In genomic region chr9:114688953-114689407, GRCm38 (mm10) we compare ENCODE assay signal across 8 mouse cellular contexts. TPM values are rescaled to one million over a fixed set of nuclear protein-coding genes. Genes with fewer than 3 reads are reported as not detected.
DNase-seq lines count a peak whose midpoint lies in the region; ATAC-seq and TF ChIP-seq lines count a peak whose summit lies in the region.

No protein-coding gene starts in this region.

- H3K9ac ChIP-seq in heart, embryonic 11.5 days (ENCODE audit: low read depth, low read length), result peak overlapping the region; percentile 91
- peak overlapping the region; percentile 87 for H3K9ac ChIP-seq in ES-Bruce4 (ENCODE audit: low read depth, poor library complexity, severe bottlenecking)

- H3K4me2 ChIP-seq in heart, embryonic 11.5 days, result peak overlapping the region; percentile 84

- intact Hi-C loops in heart, postnatal 10 days (cut with DNase I), result loop anchor here (2.0 kb wide), 2 partner anchors 20 to 48 kb away; partner anchors contain the start of gene Cnot10

- no peaks in the 10 kb centered on the region for H3K27me3 ChIP-seq in heart, embryonic 11.5 days (ENCODE audit: control insufficient read depth, insufficient read depth, low read length)
- H3K27me3 ChIP-seq in ES-Bruce4 (ENCODE audit: control insufficient read depth, insufficient read depth, low read length, poor library complexity, severe bottlenecking), result no peaks in the 10 kb centered on the region

- WGBS in heart, embryonic 11.5 days (ENCODE audit: insufficient replicate concordance), result under 1% methylated on average over 50 of the region's 50 CpGs

- no peak for TF ChIP-seq EP300 in ES-Bruce4 (IDR thresholded peaks at IDR 0.05; ENCODE audit: insufficient read depth, low read depth, low read length)

- H3K4me1 ChIP-seq in heart, embryonic 11.5 days (ENCODE audit: control insufficient read depth, insufficient read depth, low read length), result peaks cover 17% of the 10 kb centered on the region
- no peaks in the 10 kb centered on the region for H3K4me1 ChIP-seq in ES-Bruce4 (ENCODE audit: control insufficient read depth, insufficient read depth, low read length)
- H3K4me1 ChIP-seq in embryonic fibroblast, embryonic 13.5 days (ENCODE audit: control insufficient read depth, insufficient read depth, low read length), result no peaks in the 10 kb centered on the region

- no peak for TF ChIP-seq CTCF in ES-Bruce4 (IDR thresholded peaks at IDR 0.05; ENCODE audit: low read depth, low read length)
- TF ChIP-seq CTCF in embryonic fibroblast, embryonic 13.5 days (IDR thresholded peaks at IDR 0.05; ENCODE audit: borderline replicate concordance, insufficient read depth, low read length), result no peak

- ATAC-seq in heart, embryonic 11.5 days (replicated peaks; ENCODE audit: insufficient number of reproducible peaks, low FRiP score, low TSS enrichment), result peak; percentile 70

- H3K9me3 ChIP-seq in heart, embryonic 11.5 days (replicated peaks; ENCODE audit: control insufficient read depth, low read length), result no peaks in the 10 kb centered on the region
- H3K9me3 ChIP-seq in ES-Bruce4 (replicated peaks; ENCODE audit: control insufficient read depth, insufficient read depth, low read length, poor library complexity, severe bottlenecking), result no peaks in the 10 kb centered on the region

- H3K36me3 ChIP-seq in heart, embryonic 11.5 days (ENCODE audit: control insufficient read depth, insufficient read depth, low read length), result peaks cover 7% of the 10 kb centered on the region; the same call in 1 of the 2 replicates
- peaks cover 7% of the 10 kb centered on the region for H3K36me3 ChIP-seq in ES-Bruce4 (ENCODE audit: control insufficient read depth, insufficient read depth, low read length, poor library complexity, severe bottlenecking)

- DNase-seq in heart, postnatal 10 days, result no peak
- DNase-seq in kidney, postnatal 14 days, result peak; percentile 60
- DNase-seq in mesoderm, embryonic 11.5 days (ENCODE audit: low read depth, low spot score), result peak; percentile 50
- DNase-seq in urinary bladder, postnatal 14 days (ENCODE audit: low spot score), result no peak
- DNase-seq in adipocyte (ENCODE audit: low spot score), result no peak

- no peak for TF ChIP-seq POLR2A in ES-Bruce4 (IDR thresholded peaks at IDR 0.05; ENCODE audit: insufficient read depth, low read length)
- TF ChIP-seq POLR2A in embryonic fibroblast, embryonic 13.5 days (IDR thresholded peaks at IDR 0.05; ENCODE audit: low read depth, low read length), result no peak

- peak overlapping the region; percentile 88 for H3K27ac ChIP-seq in heart, embryonic 11.5 days (ENCODE audit: low read depth, low read length)
- no peak overlapping the region for H3K27ac ChIP-seq in ES-Bruce4 (ENCODE audit: insufficient read depth, low read length)
- H3K27ac ChIP-seq in embryonic fibroblast, embryonic 13.5 days (ENCODE audit: insufficient read depth, low read length), result peak overlapping the region; percentile 69

- H3K4me3 ChIP-seq in heart, embryonic 11.5 days (ENCODE audit: low read depth, low read length), result peak overlapping the region; percentile 79
- peak overlapping the region; percentile 86 for H3K4me3 ChIP-seq in ES-Bruce4 (ENCODE audit: low read depth, low read length)
- H3K4me3 ChIP-seq in embryonic fibroblast, embryonic 13.5 days (ENCODE audit: insufficient read depth, low read length), result peak overlapping the region; percentile 75

RNA-seq across cellular contexts. Expression of gene Dync1li1, which starts 0.4 kb away (rescaled TPM):
- 66.9 and 76.1 TPM in 2 replicates for polyA plus RNA-seq in heart, embryonic 11.5 days (2014; fragmentation: Nextera tagmentation; extraction: Ambion mirVana)
- total RNA-seq in heart, postnatal 10 days (2021), result 10 to 100 TPM; 84.8 to 91.7 TPM
- polyA plus RNA-seq in ES-Bruce4 (2011; ENCODE audit: insufficient read depth, insufficient read length, low read depth, missing spikeins), result 73.5 and 73.8 TPM in 2 replicates
- 58.0 and 58.5 TPM in 2 replicates for polyA plus RNA-seq in embryonic fibroblast, embryonic 13.5 days (2011; ENCODE audit: insufficient read length, low read depth, missing spikeins)

RNA-seq across cellular contexts. Expression of gene Cmtm6, which starts 41.9 kb away (rescaled TPM):
- polyA plus RNA-seq in heart, embryonic 11.5 days (2014; fragmentation: Nextera tagmentation; extraction: Ambion mirVana), result 35.6 and 39.5 TPM in 2 replicates
- total RNA-seq in heart, postnatal 10 days (2021), result 10 to 100 TPM; 34.5 to 37.8 TPM
- polyA plus RNA-seq in ES-Bruce4 (2011; ENCODE audit: insufficient read depth, insufficient read length, low read depth, missing spikeins), result 47.4 and 49.3 TPM in 2 replicates
- 17.6 and 17.8 TPM in 2 replicates for polyA plus RNA-seq in embryonic fibroblast, embryonic 13.5 days (2011; ENCODE audit: insufficient read length, low read depth, missing spikeins)

RNA-seq across cellular contexts. Expression of gene Cnot10, which starts 49.0 kb away (rescaled TPM):
- 37.5 and 40.8 TPM in 2 replicates for polyA plus RNA-seq in heart, embryonic 11.5 days (2014; fragmentation: Nextera tagmentation; extraction: Ambion mirVana)
- total RNA-seq in heart, postnatal 10 days (2021), result 10 to 100 TPM; 27.4 to 28.2 TPM
- 57.6 and 61.0 TPM in 2 replicates for polyA plus RNA-seq in ES-Bruce4 (2011; ENCODE audit: insufficient read depth, insufficient read length, low read depth, missing spikeins)
- 32.2 and 38.6 TPM in 2 replicates for polyA plus RNA-seq in embryonic fibroblast, embryonic 13.5 days (2011; ENCODE audit: insufficient read length, low read depth, missing spikeins)

Comparison
In these comparisons a context has a peak if more than half of its experiments do, and no peak if none do; other contexts are left out.
1. DNase-seq: peak in kidney, postnatal 14 days (single experiment) and mesoderm, embryonic 11.5 days (single experiment); none in heart, postnatal 10 days (0 of 2), urinary bladder, postnatal 14 days (single experiment) and adipocyte (single experiment).
2. Peak in every context shown above with its lines, with median percentiles within 50 percentile points of each other: H3K4me3 ChIP-seq.